Mouse (Mus musculus) G1E (cell line): Measurements from ENCODE around the gene Npm3.

Experiments used
- CTCF ChIP-seq: IDR thresholded peaks from 2 replicates; pipeline ENCODE4 v1.5.1; 2012; ENCODE audit warnings: low read depth, low read length, inconsistent platforms, mixed read lengths
- GATA1 ChIP-seq: IDR thresholded peaks from 2 replicates; pipeline ENCODE4 v1.6.1; 2012; ENCODE audit warnings: borderline replicate concordance, low read length, inconsistent platforms, mixed read lengths
- POLR2AphosphoS5 ChIP-seq: IDR thresholded peaks from 2 replicates; pipeline ENCODE4 v1.6.1; 2012; ENCODE audit warnings: low read depth, low read length, inconsistent platforms; ENCODE audit not compliant: insufficient replicate concordance

DNA sequence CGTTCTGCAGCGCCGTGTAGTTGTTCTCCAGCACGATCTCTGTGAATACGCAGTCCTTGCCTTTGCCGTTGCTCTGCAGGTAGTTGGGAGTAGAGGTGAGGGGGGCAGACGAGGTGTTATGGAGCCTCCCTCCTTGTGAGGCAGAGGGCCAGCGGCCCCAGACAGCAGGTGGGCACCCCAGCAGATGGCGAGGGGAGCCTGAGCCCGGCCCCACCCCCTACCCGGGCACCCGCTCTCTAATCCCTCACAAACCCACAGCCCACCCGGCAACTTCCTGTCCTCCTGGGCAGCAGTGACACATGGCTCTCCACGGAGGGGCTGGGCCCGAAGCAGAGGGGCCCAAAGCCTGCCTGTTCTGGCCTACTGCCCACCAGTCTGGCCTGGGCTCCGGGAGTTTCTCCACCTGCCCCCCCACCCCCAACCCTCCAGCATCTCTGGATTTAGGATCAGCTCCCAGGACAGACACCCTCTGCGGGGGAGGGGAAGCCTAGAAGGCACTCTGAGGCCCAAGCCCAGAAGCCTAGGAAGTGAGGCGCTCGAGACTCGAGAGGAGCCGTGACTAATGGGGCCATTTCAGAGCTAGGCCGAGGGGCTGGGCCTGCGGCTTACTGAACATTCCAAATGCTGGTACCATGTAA, 12.1 kb downstream of the Npm3 start:
- TF ChIP-seq CTCF (no peak), GATA1 (no peak), POLR2AphosphoS5 (no peak)
